Mouse (Mus musculus) midbrain, embryonic 16.5 days (tissue): Measurements from ENCODE around the gene Gm12216. TPM values are rescaled to one million over a fixed set of nuclear protein-coding genes. Genes with fewer than 3 reads are reported as not detected.
"Not testable (repeated sequence)": the region's sequence is repeated elsewhere in the genome, so short reads cannot be mapped to it uniquely, and the experiment has no call there.

Experiments used
- ATAC-seq: fragments of 200-750 bp; cut with Nextera tagmentation; 2 replicates; pipeline ENCODE4 v1.8.0; 2017; ENCODE audit warnings: moderate TSS enrichment
- H3K27ac ChIP-seq: fragments of 300-500 bp; sonication (generic); 2 replicates; pipeline ENCODE4 v1.5.1; 2014; ENCODE audit warnings: mild to moderate bottlenecking, low read length, mixed read lengths
- H3K27me3 ChIP-seq: fragments of 300-500 bp; sonication (generic); 2 replicates; pipeline ENCODE4 v1.6.1; 2014; ENCODE audit warnings: low read depth, low read length, mixed read lengths; ENCODE audit not compliant: control insufficient read depth, insufficient read depth
- H3K36me3 ChIP-seq: fragments of 300-500 bp; sonication (generic); 2 replicates; pipeline ENCODE4 v1.6.1; 2014; ENCODE audit warnings: mild to moderate bottlenecking, low read length, moderate library complexity, mixed read lengths; ENCODE audit not compliant: control insufficient read depth, insufficient read depth
- H3K4me1 ChIP-seq: fragments of 300-500 bp; sonication (generic); 2 replicates; pipeline ENCODE4 v1.6.1; 2014; ENCODE audit warnings: mild to moderate bottlenecking, low read length, mixed read lengths; ENCODE audit not compliant: control insufficient read depth, insufficient read depth
- H3K4me2 ChIP-seq: fragments of 300-500 bp; sonication (generic); 2 replicates; pipeline ENCODE4 v1.6.1; 2014; ENCODE audit warnings: mild to moderate bottlenecking, low read length, mixed read lengths
- H3K4me3 ChIP-seq: fragments of 300-500 bp; sonication (generic); 2 replicates; pipeline ENCODE4 v1.5.1; 2014; ENCODE audit warnings: low read depth, mild to moderate bottlenecking, low read length, moderate library complexity, mixed read lengths
- H3K9ac ChIP-seq: fragments of 300-500 bp; sonication (generic); 2 replicates; pipeline ENCODE4 v1.6.1; 2014; ENCODE audit warnings: low read depth, low read length, mixed read lengths
- H3K9me3 ChIP-seq: fragments of 300-500 bp; sonication (generic); replicated peaks from 2 replicates; pipeline ENCODE4 v1.6.1; 2014; ENCODE audit warnings: mild to moderate bottlenecking, low read length, mixed read lengths; ENCODE audit not compliant: control insufficient read depth, poor library complexity, severe bottlenecking
- WGBS: fragments of 180-500 bp; shearing (Covaris S2); extraction: QIAGEN DNeasy Blood & Tissue Kit; methylation state at CpG from one replicate; pipeline ENCODE4 v1.1.7; 2014; 5-methylcytosine and 5-hydroxymethylcytosine counted together
- polyA plus RNA-seq: library from polyadenylated mRNA; unstranded; fragments of >200 nt; fragmentation: Nextera tagmentation; extraction: Ambion mirVana; gene quantifications from 2 replicates; pipeline ENCODE4 v1.2.1, GENCODE M21; 2015

Gm12216 gene
- 0.31 and 0.39 TPM in 2 replicates for polyA plus RNA-seq

GRCm38 (mm10) chr11:53858761-53859580 lies at the start of gene Gm12216:
TSS of gene Gm12216 (minus strand) at chr11:53859256.
- H3K36me3 ChIP-seq, H3K27ac ChIP-seq, H3K9me3 ChIP-seq, H3K27me3 ChIP-seq, H3K4me1 ChIP-seq: not testable (repeated sequence)
- H3K4me3 ChIP-seq = peak within 1 kb of the TSS; percentile 39
- ATAC-seq = 0 out of 2 replicates have a peak, but pooled peaks have one; percentile 32
- 16% methylated on average over 35 of the region's 50 CpGs for WGBS
- H3K4me2 ChIP-seq = peak within 1 kb of the TSS; percentile 65
- peak within 1 kb of the TSS; percentile 58; the same call in 1 of the 2 replicates for H3K9ac ChIP-seq

- Histone ChIP-seq H3K36me3 (no peaks in the 10 kb centered on the region), H3K4me3 (no peak overlapping the region), H3K9ac (no peak overlapping the region), H3K27ac (no peak overlapping the region), H3K4me1 (no peaks in the 10 kb centered on the region), H3K27me3 (no peaks in the 10 kb centered on the region), H3K9me3 (no peaks in the 10 kb centered on the region; the same call in 1 of the 2 replicates), H3K4me2 (no peak overlapping the region)
- no peak for ATAC-seq
- WGBS = 96% methylated on average over 8 of the region's 8 CpGs
Observed at GRCm38 (mm10) chr11:53908686-53909085, 49.6 kb upstream of the Gm12216 start.

GRCm38 (mm10) chr11:53904534-53904925 lies 45.5 kb upstream of the Gm12216 start:
- no peak overlapping the region for H3K9ac ChIP-seq
- no peaks in the 10 kb centered on the region for H3K27me3 ChIP-seq
- no peaks in the 10 kb centered on the region; the same call in 1 of the 2 replicates for H3K9me3 ChIP-seq
- no peak overlapping the region for H3K4me3 ChIP-seq
- H3K27ac ChIP-seq = no peak overlapping the region
- no peak for ATAC-seq
- 72% methylated on average over 9 of the region's 9 CpGs for WGBS
- no peak overlapping the region for H3K4me2 ChIP-seq
- H3K4me1 ChIP-seq = no peaks in the 10 kb centered on the region
- no peaks in the 10 kb centered on the region for H3K36me3 ChIP-seq

- no peak for ATAC-seq
- 53% methylated on average over 16 of the region's 16 CpGs for WGBS
- Histone ChIP-seq H3K27ac (no peak overlapping the region), H3K4me2 (no peak overlapping the region), H3K4me3 (no peak overlapping the region), H3K4me1 (no peaks in the 10 kb centered on the region), H3K9me3 (no peaks in the 10 kb centered on the region; the same call in 1 of the 2 replicates), H3K9ac (no peak overlapping the region), H3K36me3 (no peaks in the 10 kb centered on the region), H3K27me3 (no peaks in the 10 kb centered on the region)
Observed at GRCm38 (mm10) chr11:53903781-53904533, 44.9 kb upstream of the Gm12216 start.

GRCm38 (mm10) chr11:53902741-53903140 lies 43.7 kb upstream of the Gm12216 start:
- no peak overlapping the region for H3K9ac ChIP-seq
- no peak for ATAC-seq
- no peaks in the 10 kb centered on the region for H3K36me3 ChIP-seq
- no peak overlapping the region for H3K4me3 ChIP-seq
- no peak overlapping the region for H3K4me2 ChIP-seq
- H3K27ac ChIP-seq = no peak overlapping the region
- H3K4me1 ChIP-seq = no peaks in the 10 kb centered on the region
- WGBS = 92% methylated on average over 14 of the region's 14 CpGs
- no peaks in the 10 kb centered on the region for H3K27me3 ChIP-seq
- no peaks in the 10 kb centered on the region; the same call in 1 of the 2 replicates for H3K9me3 ChIP-seq

GRCm38 (mm10) chr11:53900991-53901390 lies 41.9 kb upstream of the Gm12216 start:
- no peaks in the 10 kb centered on the region for H3K27me3 ChIP-seq
- no peak overlapping the region for H3K4me2 ChIP-seq
- 57% methylated on average over 1 of the region's 1 CpGs for WGBS
- ATAC-seq = no peak
- no peak overlapping the region for H3K9ac ChIP-seq
- no peak overlapping the region for H3K27ac ChIP-seq
- H3K9me3 ChIP-seq = no peaks in the 10 kb centered on the region
- H3K36me3 ChIP-seq = no peaks in the 10 kb centered on the region
- no peak overlapping the region for H3K4me3 ChIP-seq
- H3K4me1 ChIP-seq = no peaks in the 10 kb centered on the region

- no peak overlapping the region for H3K27ac ChIP-seq
- H3K4me1 ChIP-seq = no peaks in the 10 kb centered on the region
- WGBS = 88% methylated on average over 6 of the region's 6 CpGs
- no peak overlapping the region for H3K9ac ChIP-seq
- no peaks in the 10 kb centered on the region for H3K36me3 ChIP-seq
- ATAC-seq = no peak
- H3K4me2 ChIP-seq = no peak overlapping the region
- H3K9me3 ChIP-seq = no peaks in the 10 kb centered on the region
- no peak overlapping the region for H3K4me3 ChIP-seq
- H3K27me3 ChIP-seq = no peaks in the 10 kb centered on the region
Observed at GRCm38 (mm10) chr11:53899981-53900380, 40.9 kb upstream of the Gm12216 start.

- Histone ChIP-seq H3K4me2 (no peak overlapping the region), H3K9me3 (no peaks in the 10 kb centered on the region), H3K27ac (no peak overlapping the region), H3K9ac (no peak overlapping the region), H3K4me3 (no peak overlapping the region), H3K4me1 (no peaks in the 10 kb centered on the region), H3K36me3 (no peaks in the 10 kb centered on the region), H3K27me3 (no peaks in the 10 kb centered on the region)
- WGBS = 68% methylated on average over 3 of the region's 3 CpGs
- ATAC-seq = no peak
Observed at GRCm38 (mm10) chr11:53899004-53899403, 39.9 kb upstream of the Gm12216 start.

GRCm38 (mm10) chr11:53896935-53897334 lies 37.9 kb upstream of the Gm12216 start:
- ATAC-seq = no peak
- Histone ChIP-seq H3K9ac (no peak overlapping the region), H3K4me1 (no peaks in the 10 kb centered on the region), H3K27ac (no peak overlapping the region), H3K4me3 (no peak overlapping the region), H3K9me3 (no peaks in the 10 kb centered on the region), H3K27me3 (no peaks in the 10 kb centered on the region), H3K36me3 (no peaks in the 10 kb centered on the region), H3K4me2 (no peak overlapping the region)
- WGBS = 65% methylated on average over 6 of the region's 6 CpGs
